Mouse (Mus musculus): ENCODE results near the gene Serpine1. TPM values are rescaled to one million over a fixed set of nuclear protein-coding genes. Genes with fewer than 3 reads are reported as not detected.

Gene Serpine1
- polyA plus RNA-seq, 1 experiment from 2014 or later = 0.32 TPM

DNA sequence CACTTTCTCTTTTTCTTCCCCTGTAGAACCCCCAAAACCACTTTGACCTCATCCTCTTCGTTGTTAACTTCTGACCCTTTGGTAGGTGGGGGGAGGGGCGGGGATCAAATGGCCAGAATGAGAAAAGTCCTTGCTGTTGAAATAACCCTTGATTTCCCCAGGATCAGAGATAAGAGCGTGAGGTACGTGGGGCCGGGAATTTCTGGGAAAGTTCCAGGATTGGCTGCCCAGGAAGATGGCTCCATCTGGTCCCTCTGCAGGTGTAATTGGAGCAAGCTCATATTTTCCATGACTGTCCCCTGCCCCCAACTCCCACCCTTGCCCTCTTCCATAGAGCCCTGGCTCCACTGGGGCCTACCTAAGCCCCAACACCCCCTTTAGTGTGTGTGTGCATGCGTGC lies 3.7 kb upstream of the Serpine1 start:
- Histone ChIP-seq H3K4me1 (ENCODE audit: control insufficient read depth, insufficient read depth, low read length) (peaks cover 20% of the 10 kb centered on the region), H3K27ac (ENCODE audit: low read depth, low read length) (0 out of 2 replicates have a peak overlapping the region, but pooled peaks have one; percentile 51), H3K4me3 (ENCODE audit: low read length) (no peak overlapping the region), H3K36me3 (ENCODE audit: control insufficient read depth, insufficient read depth, low read length) (no peaks in the 10 kb centered on the region), H3K27me3 (ENCODE audit: control insufficient read depth, insufficient read depth, low read length) (no peaks in the 10 kb centered on the region), H3K4me2 (replicated peaks; ENCODE audit: low read depth, low read length) (no peak overlapping the region), H3K9ac (ENCODE audit: low read depth, low read length) (no peak overlapping the region), H3K9me3 (ENCODE audit: control insufficient read depth, low read length) (no peaks in the 10 kb centered on the region)
- ATAC-seq (ENCODE audit: low FRiP score, low TSS enrichment) = no peak
- WGBS = 58% methylated on average over 6 of the region's 6 CpGs

DNA sequence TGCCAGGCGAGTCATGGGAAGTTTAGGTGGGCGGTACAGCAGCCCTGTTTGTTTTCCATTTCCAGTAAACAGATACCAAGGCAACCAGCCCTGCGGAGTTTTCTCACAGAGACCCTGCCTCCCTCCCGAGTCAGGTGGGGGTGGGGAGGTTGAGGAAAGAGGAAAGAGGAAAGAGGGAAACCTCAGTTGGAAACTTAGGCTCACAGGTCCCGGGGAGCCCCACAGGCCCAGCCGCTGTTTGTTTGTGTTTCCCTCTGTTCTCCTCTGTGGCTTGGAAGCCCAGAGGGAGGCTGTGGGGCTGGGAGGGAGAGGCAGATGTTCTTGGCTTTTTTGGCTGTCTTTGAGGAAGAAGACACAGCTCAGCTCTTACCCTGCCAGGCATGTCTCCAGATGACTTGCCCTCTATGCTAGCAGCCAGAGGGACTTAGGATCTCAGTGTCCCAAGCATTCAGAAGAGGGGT lies 2.2 kb upstream of the Serpine1 start:
- no peak overlapping the region for H3K9ac ChIP-seq (ENCODE audit: low read depth, low read length)
- H3K36me3 ChIP-seq (ENCODE audit: control insufficient read depth, insufficient read depth, low read length) = no peaks in the 10 kb centered on the region
- H3K4me1 ChIP-seq (ENCODE audit: control insufficient read depth, insufficient read depth, low read length) = peaks cover 15% of the 10 kb centered on the region
- 39% methylated on average over 6 of the region's 6 CpGs for WGBS
- H3K4me2 ChIP-seq (replicated peaks; ENCODE audit: low read depth, low read length) = no peak overlapping the region
- no peaks in the 10 kb centered on the region for H3K9me3 ChIP-seq (ENCODE audit: control insufficient read depth, low read length)
- H3K27me3 ChIP-seq (ENCODE audit: control insufficient read depth, insufficient read depth, low read length) = no peaks in the 10 kb centered on the region
- no peak for ATAC-seq (ENCODE audit: low FRiP score, low TSS enrichment)
- H3K27ac ChIP-seq (ENCODE audit: low read depth, low read length) = no peak overlapping the region
- no peak overlapping the region for H3K4me3 ChIP-seq (ENCODE audit: low read length)

DNA sequence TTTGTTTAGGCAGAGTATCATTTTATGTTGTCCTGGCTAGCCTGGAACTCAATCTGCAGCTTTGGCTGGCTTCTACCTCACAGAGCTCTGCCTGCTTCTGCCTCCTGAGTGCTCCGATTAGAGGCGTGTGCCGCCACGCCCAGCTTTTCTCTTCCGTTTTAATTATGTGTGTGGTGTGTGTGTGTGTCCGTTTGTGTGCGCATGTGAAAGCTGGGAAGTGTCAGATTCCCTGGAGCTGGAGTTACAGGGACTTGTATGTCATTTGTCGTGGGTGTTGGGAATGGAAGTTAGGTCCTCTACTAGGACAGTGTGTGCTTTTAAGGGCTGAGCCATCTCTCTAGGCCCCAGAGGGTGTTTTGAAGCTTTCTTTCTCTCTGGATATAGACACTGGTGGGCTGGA lies 1.1 kb upstream of the Serpine1 start:
- ATAC-seq (ENCODE audit: low FRiP score, low TSS enrichment) = no peak
- H3K27ac ChIP-seq (ENCODE audit: low read depth, low read length) = no peak overlapping the region
- no peak overlapping the region for H3K4me2 ChIP-seq (replicated peaks; ENCODE audit: low read depth, low read length)

DNA sequence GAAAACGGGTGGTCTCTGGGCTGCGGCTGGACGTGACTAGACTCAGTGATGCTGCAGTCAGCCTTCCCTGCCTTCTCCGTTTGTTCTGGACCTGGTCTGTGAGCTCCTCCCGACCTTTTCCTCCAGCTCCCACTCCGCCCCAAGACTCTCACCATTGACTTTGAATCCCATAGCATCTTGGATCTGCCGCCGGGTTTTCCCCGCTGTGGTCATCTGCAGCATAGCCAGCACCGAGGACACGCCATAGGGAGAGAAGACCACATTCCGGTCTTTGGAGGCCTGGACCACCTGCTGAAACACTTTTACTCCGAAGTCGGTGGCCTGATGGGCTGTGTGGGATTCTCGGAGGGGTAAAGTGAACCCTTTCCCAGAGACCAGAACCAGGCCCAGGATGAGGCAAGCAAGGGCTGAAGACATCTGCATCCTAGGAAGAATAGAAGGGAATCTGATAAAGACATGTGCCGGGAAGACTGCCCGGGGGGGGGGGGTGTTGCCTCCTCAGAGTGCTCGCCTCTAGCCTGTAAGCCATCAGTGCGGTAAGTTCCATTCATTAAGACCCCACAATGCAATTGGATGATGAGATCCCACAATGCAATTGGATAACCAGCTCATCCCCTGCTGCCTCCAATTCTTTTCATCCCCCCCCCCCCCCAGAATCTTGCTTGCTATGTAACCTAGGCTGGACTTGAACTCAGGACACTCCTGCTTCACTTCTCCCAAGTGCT lies 1.0 kb downstream of the Serpine1 start:
- H3K9me3 ChIP-seq (ENCODE audit: control insufficient read depth, low read length) = no peaks in the 10 kb centered on the region

More for the DNA sequence above, 1.1 kb upstream of the Serpine1 start:
- Histone ChIP-seq H3K4me1 (ENCODE audit: control insufficient read depth, insufficient read depth, low read length) (peaks cover 12% of the 10 kb centered on the region), H3K36me3 (ENCODE audit: control insufficient read depth, insufficient read depth, low read length) (no peaks in the 10 kb centered on the region), H3K4me3 (ENCODE audit: low read length) (no peak overlapping the region), H3K9me3 (ENCODE audit: control insufficient read depth, low read length) (no peaks in the 10 kb centered on the region), H3K27me3 (ENCODE audit: control insufficient read depth, insufficient read depth, low read length) (no peaks in the 10 kb centered on the region), H3K9ac (ENCODE audit: low read depth, low read length) (no peak overlapping the region)
- WGBS = 93% methylated on average over 8 of the region's 8 CpGs

DNA sequence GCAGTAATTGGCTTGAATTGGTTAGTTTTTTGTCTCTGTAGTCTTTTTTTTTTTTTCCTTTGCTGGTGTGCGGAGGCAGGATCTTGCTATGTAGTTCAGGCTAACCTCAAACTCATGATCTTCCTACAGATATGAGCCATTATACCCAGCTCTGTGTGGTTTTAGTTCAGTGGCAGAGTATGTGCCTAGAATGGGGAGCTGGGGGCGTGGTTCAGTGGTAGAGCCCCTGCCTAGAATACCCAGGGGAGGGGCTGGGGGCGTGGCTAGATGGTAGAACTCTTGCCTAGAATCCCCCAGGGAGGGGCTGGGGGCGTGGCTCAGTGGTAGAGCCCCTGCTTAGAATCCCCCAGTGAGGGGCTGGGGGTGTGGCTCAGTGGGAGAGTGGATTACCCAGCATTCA lies 3.4 kb downstream of the Serpine1 start:
- H3K36me3 ChIP-seq (ENCODE audit: control insufficient read depth, insufficient read depth, low read length) = no peaks in the 10 kb centered on the region
- H3K9ac ChIP-seq (ENCODE audit: low read depth, low read length) = no peak overlapping the region
- H3K27ac ChIP-seq (ENCODE audit: low read depth, low read length) = no peak overlapping the region
- H3K27me3 ChIP-seq (ENCODE audit: control insufficient read depth, insufficient read depth, low read length) = no peaks in the 10 kb centered on the region
- no peak for ATAC-seq (ENCODE audit: low FRiP score, low TSS enrichment)
- no peaks in the 10 kb centered on the region for H3K9me3 ChIP-seq (ENCODE audit: control insufficient read depth, low read length)
- WGBS = 82% methylated on average over 4 of the region's 4 CpGs
- no peak overlapping the region for H3K4me2 ChIP-seq (replicated peaks; ENCODE audit: low read depth, low read length)
- H3K4me1 ChIP-seq (ENCODE audit: control insufficient read depth, insufficient read depth, low read length) = no peaks in the 10 kb centered on the region
- no peak overlapping the region for H3K4me3 ChIP-seq (ENCODE audit: low read length)

More for the DNA sequence above, 1.0 kb downstream of the Serpine1 start:
- H3K36me3 ChIP-seq (ENCODE audit: control insufficient read depth, insufficient read depth, low read length) = no peaks in the 10 kb centered on the region
- H3K4me1 ChIP-seq (ENCODE audit: control insufficient read depth, insufficient read depth, low read length) = peaks cover 2% of the 10 kb centered on the region; the same call in 1 of the 2 replicates
- ATAC-seq (ENCODE audit: low FRiP score, low TSS enrichment) = no peak
- no peak overlapping the region for H3K4me3 ChIP-seq (ENCODE audit: low read length)
- H3K9ac ChIP-seq (ENCODE audit: low read depth, low read length) = no peak overlapping the region
- H3K4me2 ChIP-seq (replicated peaks; ENCODE audit: low read depth, low read length) = no peak overlapping the region; the same call in 1 of the 2 replicates
- H3K27me3 ChIP-seq (ENCODE audit: control insufficient read depth, insufficient read depth, low read length) = no peaks in the 10 kb centered on the region
- H3K27ac ChIP-seq (ENCODE audit: low read depth, low read length) = no peak overlapping the region
- WGBS = 88% methylated on average over 19 of the region's 19 CpGs

DNA sequence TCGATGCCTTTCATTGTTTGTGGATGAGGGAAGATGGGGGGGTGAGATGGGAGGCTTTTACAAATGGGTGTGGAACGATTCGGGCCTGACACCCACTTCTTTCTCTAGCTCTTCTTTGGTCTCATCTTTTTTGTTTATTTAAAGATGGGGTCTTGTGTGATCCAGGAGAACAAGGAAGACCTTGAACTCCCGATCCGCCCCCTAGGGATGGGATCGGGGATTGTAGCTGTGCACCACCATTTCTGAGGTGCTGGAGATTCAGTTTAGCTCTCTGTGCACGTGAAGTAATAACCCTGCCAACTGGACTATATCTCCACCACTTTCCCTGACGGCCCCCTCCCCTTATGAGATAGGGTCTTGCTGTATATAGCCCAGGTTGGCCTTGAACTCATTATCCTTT lies 6.1 kb downstream of the Serpine1 start:
- Histone ChIP-seq H3K27ac (ENCODE audit: low read depth, low read length) (no peak overlapping the region), H3K9me3 (ENCODE audit: control insufficient read depth, low read length) (no peaks in the 10 kb centered on the region), H3K27me3 (ENCODE audit: control insufficient read depth, insufficient read depth, low read length) (no peaks in the 10 kb centered on the region), H3K9ac (ENCODE audit: low read depth, low read length) (no peak overlapping the region), H3K4me1 (ENCODE audit: control insufficient read depth, insufficient read depth, low read length) (no peaks in the 10 kb centered on the region), H3K4me3 (ENCODE audit: low read length) (no peak overlapping the region), H3K4me2 (replicated peaks; ENCODE audit: low read depth, low read length) (no peak overlapping the region), H3K36me3 (ENCODE audit: control insufficient read depth, insufficient read depth, low read length) (no peaks in the 10 kb centered on the region)
- ATAC-seq (ENCODE audit: low FRiP score, low TSS enrichment) = no peak
- WGBS = 75% methylated on average over 8 of the region's 8 CpGs

DNA sequence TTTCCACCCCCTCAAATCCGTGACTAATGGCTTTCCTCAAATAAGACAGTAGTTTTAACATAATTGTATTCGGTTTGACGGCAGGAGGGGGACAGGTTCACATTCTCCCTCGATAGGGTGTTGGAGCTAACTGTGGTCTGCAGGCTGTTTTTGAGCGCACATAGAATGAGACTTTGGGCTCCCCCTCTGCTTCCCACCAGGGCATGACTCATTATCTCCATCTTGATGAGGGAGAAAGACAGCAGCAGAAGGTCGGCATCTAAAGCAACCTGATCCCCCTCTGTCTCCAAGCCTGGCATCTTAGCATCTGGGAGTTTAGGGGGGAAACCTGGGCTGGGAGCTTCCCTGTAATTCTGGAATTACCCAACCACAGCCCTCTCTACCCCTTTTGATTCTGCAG lies 6.6 kb downstream of the Serpine1 start:
- Histone ChIP-seq H3K27me3 (ENCODE audit: control insufficient read depth, insufficient read depth, low read length) (no peaks in the 10 kb centered on the region), H3K27ac (ENCODE audit: low read depth, low read length) (no peak overlapping the region), H3K4me2 (replicated peaks; ENCODE audit: low read depth, low read length) (no peak overlapping the region), H3K4me1 (ENCODE audit: control insufficient read depth, insufficient read depth, low read length) (no peaks in the 10 kb centered on the region), H3K4me3 (ENCODE audit: low read length) (no peak overlapping the region), H3K9ac (ENCODE audit: low read depth, low read length) (no peak overlapping the region), H3K9me3 (ENCODE audit: control insufficient read depth, low read length) (no peaks in the 10 kb centered on the region), H3K36me3 (ENCODE audit: control insufficient read depth, insufficient read depth, low read length) (no peaks in the 10 kb centered on the region)
- ATAC-seq (ENCODE audit: low FRiP score, low TSS enrichment) = no peak
- WGBS = 68% methylated on average over 6 of the region's 6 CpGs

DNA sequence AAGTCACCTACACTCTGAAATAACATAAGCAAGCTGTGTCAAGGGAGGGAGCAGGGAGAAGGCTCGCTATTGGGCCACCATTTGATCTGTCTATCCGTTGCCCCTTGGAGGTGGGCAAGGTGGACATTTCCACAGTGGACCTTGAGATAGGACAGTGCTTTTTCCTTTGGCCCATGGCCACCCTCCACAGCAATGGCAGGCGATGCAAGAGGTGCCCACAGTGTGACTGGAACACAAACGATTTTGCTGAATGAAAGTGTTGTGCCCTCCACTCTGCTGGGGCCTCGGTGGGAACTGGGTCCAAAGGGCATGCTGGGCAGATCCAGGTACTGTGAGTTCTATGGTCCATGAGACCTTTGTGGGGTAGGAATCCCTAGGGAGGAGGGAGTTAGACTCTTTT lies 9.5 kb downstream of the Serpine1 start:
- Histone ChIP-seq H3K4me3 (ENCODE audit: low read length) (no peak overlapping the region), H3K9ac (ENCODE audit: low read depth, low read length) (no peak overlapping the region), H3K27ac (ENCODE audit: low read depth, low read length) (no peak overlapping the region), H3K9me3 (ENCODE audit: control insufficient read depth, low read length) (no peaks in the 10 kb centered on the region), H3K27me3 (ENCODE audit: control insufficient read depth, insufficient read depth, low read length) (no peaks in the 10 kb centered on the region), H3K4me1 (ENCODE audit: control insufficient read depth, insufficient read depth, low read length) (no peaks in the 10 kb centered on the region), H3K4me2 (replicated peaks; ENCODE audit: low read depth, low read length) (no peak overlapping the region), H3K36me3 (ENCODE audit: control insufficient read depth, insufficient read depth, low read length) (no peaks in the 10 kb centered on the region)
- WGBS = 86% methylated on average over 5 of the region's 5 CpGs
- no peak for ATAC-seq (ENCODE audit: low FRiP score, low TSS enrichment)

DNA sequence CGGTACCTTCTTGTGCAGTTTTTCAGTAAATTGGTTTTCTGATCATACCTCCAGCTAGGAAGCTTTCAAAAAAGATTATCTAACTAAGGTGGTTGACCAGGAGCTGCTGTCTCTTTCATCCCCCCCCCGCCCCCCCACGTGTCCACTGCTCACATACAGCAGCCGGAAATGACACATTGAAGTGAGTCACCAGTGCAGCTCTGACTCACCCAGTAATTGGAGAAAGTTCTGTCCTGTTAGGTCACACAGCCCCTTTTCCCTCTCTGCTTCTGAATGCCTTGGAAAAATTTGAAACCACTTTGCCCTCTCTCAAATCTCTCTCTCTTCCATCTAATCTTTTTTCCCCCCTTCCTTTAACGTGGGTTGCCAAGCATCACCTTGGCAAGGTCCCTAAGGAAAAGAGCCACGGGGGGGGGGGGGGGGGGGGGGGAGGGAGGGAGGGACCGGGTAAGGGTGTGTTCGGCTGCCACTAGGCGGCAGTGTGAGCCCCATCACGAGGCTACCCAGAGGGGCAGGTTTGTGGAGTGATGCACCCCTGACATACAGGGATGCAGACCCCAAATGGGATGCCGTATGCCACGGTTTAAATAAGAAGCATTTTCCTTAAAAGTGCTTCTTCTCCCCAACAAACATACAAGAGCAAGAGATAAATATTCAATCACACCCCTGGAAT lies 10.1 kb downstream of the Serpine1 start:
- no peaks in the 10 kb centered on the region for H3K36me3 ChIP-seq (ENCODE audit: control insufficient read depth, insufficient read depth, low read length)
- no peaks in the 10 kb centered on the region for H3K4me1 ChIP-seq (ENCODE audit: control insufficient read depth, insufficient read depth, low read length)
- H3K9ac ChIP-seq (ENCODE audit: low read depth, low read length) = no peak overlapping the region
- H3K9me3 ChIP-seq (ENCODE audit: control insufficient read depth, low read length) = no peaks in the 10 kb centered on the region
- no peak overlapping the region for H3K4me2 ChIP-seq (replicated peaks; ENCODE audit: low read depth, low read length)
- ATAC-seq (ENCODE audit: low FRiP score, low TSS enrichment) = no peak
- no peak overlapping the region for H3K4me3 ChIP-seq (ENCODE audit: low read length)
- no peaks in the 10 kb centered on the region for H3K27me3 ChIP-seq (ENCODE audit: control insufficient read depth, insufficient read depth, low read length)
- WGBS = 25% methylated on average over 9 of the region's 12 CpGs
- H3K27ac ChIP-seq (ENCODE audit: low read depth, low read length) = no peak overlapping the region
